Mouse (Mus musculus) liver, embryonic 16.5 days (tissue): ENCODE data around the gene Impdh1. TPM values are rescaled to one million over a fixed set of nuclear protein-coding genes. Genes with fewer than 3 reads are reported as not detected.

ENCODE experiments used
- ATAC-seq: fragments of 200-750 bp; cut with Nextera tagmentation; 2 replicates; pipeline ENCODE4 v1.8.0; 2017; ENCODE audit warnings: low read depth, mild to moderate bottlenecking, moderate number of reproducible peaks, moderate library complexity
- H3K27ac ChIP-seq: fragments of 300-500 bp; sonication (generic); 2 replicates; pipeline ENCODE4 v1.5.1; 2014; ENCODE audit warnings: mild to moderate bottlenecking, low read length
- H3K27me3 ChIP-seq: fragments of 300-500 bp; sonication (generic); 2 replicates; pipeline ENCODE4 v1.6.1; 2014; ENCODE audit warnings: low read depth, low read length, mixed read lengths; ENCODE audit not compliant: control insufficient read depth, insufficient read depth
- H3K36me3 ChIP-seq: fragments of 300-500 bp; sonication (generic); 2 replicates; pipeline ENCODE4 v1.6.1; 2014; ENCODE audit warnings: mild to moderate bottlenecking; ENCODE audit not compliant: control insufficient read depth, insufficient read depth
- H3K4me1 ChIP-seq: fragments of 300-500 bp; sonication (generic); 2 replicates; pipeline ENCODE4 v1.6.1; 2014; ENCODE audit warnings: low read depth, low read length, mixed read lengths; ENCODE audit not compliant: control insufficient read depth
- H3K4me2 ChIP-seq: fragments of 300-500 bp; sonication (generic); 2 replicates; pipeline ENCODE4 v1.6.1; 2014; ENCODE audit warnings: low read depth, low read length, mixed read lengths
- H3K4me3 ChIP-seq: fragments of 300-500 bp; sonication (generic); 2 replicates; pipeline ENCODE4 v1.5.1; 2014; ENCODE audit warnings: low read depth, mild to moderate bottlenecking, low read length
- H3K9ac ChIP-seq: fragments of 300-500 bp; sonication (generic); 2 replicates; pipeline ENCODE4 v1.6.1; 2014; ENCODE audit warnings: low read depth, low read length
- H3K9me3 ChIP-seq: fragments of 300-500 bp; sonication (generic); replicated peaks from 2 replicates; pipeline ENCODE4 v1.6.1; 2016; ENCODE audit warnings: low read length; ENCODE audit not compliant: control insufficient read depth
- WGBS: fragments of 180-500 bp; shearing (Covaris S2); extraction: QIAGEN DNeasy Blood & Tissue Kit; methylation state at CpG from one replicate; pipeline ENCODE4 v1.1.7; 2014; ENCODE audit not compliant: insufficient replicate concordance; 5-methylcytosine and 5-hydroxymethylcytosine counted together
- polyA plus RNA-seq: library from polyadenylated mRNA; unstranded; fragments of >200 nt; fragmentation: Nextera tagmentation; extraction: Ambion mirVana; gene quantifications from 2 replicates; pipeline ENCODE4 v1.2.1, GENCODE M21; 2015

Gene Impdh1
- polyA plus RNA-seq, 1 experiment from 2014 or later: 10.0 TPM

- WGBS: 27% methylated on average over 8 of the region's 8 CpGs
- no peak for ATAC-seq
- Histone ChIP-seq H3K4me2 (peak overlapping the region; percentile 53), H3K4me3 (no peak overlapping the region), H3K4me1 (no peaks in the 10 kb centered on the region), H3K9me3 (no peaks in the 10 kb centered on the region), H3K36me3 (no peaks in the 10 kb centered on the region), H3K27me3 (peaks cover 3% of the 10 kb centered on the region), H3K27ac (no peak overlapping the region), H3K9ac (no peak overlapping the region)
Observed at GRCm38 (mm10) chr6:29199223-29199855, 16.8 kb downstream of the Impdh1 start.

GRCm38 (mm10) chr6:29198309-29199222, 17.6 kb downstream of the Impdh1 start:
- H3K27ac ChIP-seq: no peak overlapping the region
- no peaks in the 10 kb centered on the region for H3K36me3 ChIP-seq
- H3K4me1 ChIP-seq: no peaks in the 10 kb centered on the region
- peaks cover 3% of the 10 kb centered on the region for H3K27me3 ChIP-seq
- ATAC-seq: peak; percentile 61; the same call in 1 of the 2 replicates
- H3K9me3 ChIP-seq: no peaks in the 10 kb centered on the region
- peak overlapping the region; percentile 22; the same call in 1 of the 2 replicates for H3K4me3 ChIP-seq
- peak overlapping the region; percentile 53 for H3K4me2 ChIP-seq
- 13% methylated on average over 25 of the region's 25 CpGs for WGBS
- H3K9ac ChIP-seq: no peak overlapping the region

GRCm38 (mm10) chr6:29195846-29196698, 20.1 kb downstream of the Impdh1 start:
- H3K27ac ChIP-seq: no peak overlapping the region
- ATAC-seq: no peak
- H3K9me3 ChIP-seq: no peaks in the 10 kb centered on the region
- H3K4me2 ChIP-seq: no peak overlapping the region
- no peaks in the 10 kb centered on the region for H3K4me1 ChIP-seq
- no peak overlapping the region for H3K4me3 ChIP-seq
- H3K36me3 ChIP-seq: no peaks in the 10 kb centered on the region
- H3K27me3 ChIP-seq: peaks cover 6% of the 10 kb centered on the region
- no peak overlapping the region for H3K9ac ChIP-seq
- 58% methylated on average over 5 of the region's 5 CpGs for WGBS

GRCm38 (mm10) chr6:29195146-29195545, 21.0 kb downstream of the Impdh1 start:
- no peak overlapping the region for H3K4me2 ChIP-seq
- H3K27me3 ChIP-seq: peaks cover 6% of the 10 kb centered on the region
- ATAC-seq: no peak
- no peaks in the 10 kb centered on the region for H3K4me1 ChIP-seq
- no peaks in the 10 kb centered on the region for H3K9me3 ChIP-seq
- H3K36me3 ChIP-seq: no peaks in the 10 kb centered on the region
- no peak overlapping the region for H3K9ac ChIP-seq
- no peak overlapping the region for H3K4me3 ChIP-seq
- no peak overlapping the region for H3K27ac ChIP-seq
- WGBS: 53% methylated on average over 5 of the region's 5 CpGs

- Histone ChIP-seq H3K36me3 (no peaks in the 10 kb centered on the region), H3K4me2 (no peak overlapping the region), H3K9me3 (no peaks in the 10 kb centered on the region), H3K27me3 (peaks cover 7% of the 10 kb centered on the region), H3K9ac (no peak overlapping the region), H3K27ac (no peak overlapping the region), H3K4me1 (no peaks in the 10 kb centered on the region), H3K4me3 (no peak overlapping the region)
- no peak for ATAC-seq
- 19% methylated on average over 15 of the region's 15 CpGs for WGBS
Observed at GRCm38 (mm10) chr6:29193961-29194750, 22.0 kb downstream of the Impdh1 start.

- no peak overlapping the region for H3K4me3 ChIP-seq
- H3K36me3 ChIP-seq: no peaks in the 10 kb centered on the region
- WGBS: 5% methylated on average over 1 of the region's 1 CpGs
- H3K9me3 ChIP-seq: no peaks in the 10 kb centered on the region
- no peak for ATAC-seq
- no peak overlapping the region for H3K4me2 ChIP-seq
- H3K27me3 ChIP-seq: peaks cover 11% of the 10 kb centered on the region; the same call in 1 of the 2 replicates
- H3K4me1 ChIP-seq: no peaks in the 10 kb centered on the region
- no peak overlapping the region for H3K27ac ChIP-seq
- no peak overlapping the region for H3K9ac ChIP-seq
Observed at GRCm38 (mm10) chr6:29187936-29188335, 28.2 kb downstream of the Impdh1 start.

GRCm38 (mm10) chr6:29179843-29180242, 36.3 kb downstream of the Impdh1 start:
- no peaks in the 10 kb centered on the region for H3K9me3 ChIP-seq
- H3K27me3 ChIP-seq: peaks cover 66% of the 10 kb centered on the region
- no peak overlapping the region for H3K9ac ChIP-seq
- H3K4me1 ChIP-seq: no peaks in the 10 kb centered on the region
- no peaks in the 10 kb centered on the region for H3K36me3 ChIP-seq
- no peak for ATAC-seq
- no peak overlapping the region for H3K27ac ChIP-seq
- H3K4me2 ChIP-seq: no peak overlapping the region
- WGBS: 38% methylated on average over 8 of the region's 8 CpGs
- H3K4me3 ChIP-seq: no peak overlapping the region
